Mouse (Mus musculus): Measurements from ENCODE around the gene Uxt. TPM values are rescaled to one million over a fixed set of nuclear protein-coding genes. Genes with fewer than 3 reads are reported as not detected.

Gene Uxt
- polyA plus RNA-seq (2017; shearing (Covaris generic)): 51.5 TPM

GRCm38 (mm10) chrX:20961477-20962378 is at the start of gene Uxt:
Gene Uxt, minus strand, starts transcription at chrX:20962017.

GRCm38 (mm10) chrX:20950191-20950880 is 11.5 kb downstream of the Uxt start, which contains the start of gene Elk1:
Gene Elk1, minus strand, starts transcription at chrX:20950608.

GRCm38 (mm10) chrX:20931364-20931763 is 30.5 kb downstream of the Uxt start, which contains the start of gene Cfp:
Gene Cfp, minus strand, starts transcription at chrX:20931555.

GRCm38 (mm10) chrX:20920844-20921364 is 40.9 kb downstream of the Uxt start, which contains the start of gene Syn1:
Gene Syn1, minus strand, starts transcription at chrX:20921004.

Other genes with a start within 250 kb of the Uxt start
- 161 TPM for gene Araf, start 164.2 kb downstream of the Uxt start, polyA plus RNA-seq (2017; shearing (Covaris generic))
- 0.62 TPM for gene Timp1, start 91.9 kb downstream of the Uxt start, polyA plus RNA-seq (2017; shearing (Covaris generic))
- 0.62 TPM for gene Syn1, start 41.0 kb downstream of the Uxt start, polyA plus RNA-seq (2017; shearing (Covaris generic))
- gene Cfp, start 30.5 kb downstream of the Uxt start, polyA plus RNA-seq (2017; shearing (Covaris generic)): 1.4 TPM
- 6.1 TPM for gene Elk1, start 11.4 kb downstream of the Uxt start, polyA plus RNA-seq (2017; shearing (Covaris generic))
- 12.9 TPM for gene Zfp182, start 100.3 kb upstream of the Uxt start, polyA plus RNA-seq (2017; shearing (Covaris generic))
- gene Spaca5, start 106.4 kb upstream of the Uxt start, polyA plus RNA-seq (2017; shearing (Covaris generic)): not detected
- 1.2 TPM for gene Zfp300, start 127.5 kb upstream of the Uxt start, polyA plus RNA-seq (2017; shearing (Covaris generic))
- not detected for gene Ssxa1, start 153.8 kb upstream of the Uxt start, polyA plus RNA-seq (2017; shearing (Covaris generic))
- not detected for gene Gm21876, start 213.6 kb upstream of the Uxt start, polyA plus RNA-seq (2017; shearing (Covaris generic))